Mouse (Mus musculus) adrenal gland, adult 18-20 months (tissue): Measurements from ENCODE around the gene Lpxn. TPM values are rescaled to one million over a fixed set of nuclear protein-coding genes. Genes with fewer than 3 reads are reported as not detected.

Source experiments
- DNase-seq, 2 experiments: peaks; one replicate each; pipeline ENCODE4 v3.0.0; 2021 to 2022; ENCODE audit warnings: low spot score in 2 of 2
- total RNA-seq, 2 experiments: library from RNA; stranded (reverse); gene quantifications; 1 replicate in 1 of 2; 2 replicates in 1 of 2; pipeline ENCODE4 v1.2.3; 2021

Gene Lpxn
- total RNA-seq, 2 experiments from 2014 or later: 2.1 to 4.1 TPM

GRCm38 (mm10) chr19:12802830-12803229, 6.8 kb downstream of the Lpxn start:
- no peak for DNase-seq

GRCm38 (mm10) chr19:12804237-12804636, 8.2 kb downstream of the Lpxn start:
- no peak for DNase-seq

GRCm38 (mm10) chr19:12805730-12806129, 9.7 kb downstream of the Lpxn start:
- no peak for DNase-seq

- no peak for DNase-seq
Measured at GRCm38 (mm10) chr19:12806214-12806613, 10.2 kb downstream of the Lpxn start.

DNA sequence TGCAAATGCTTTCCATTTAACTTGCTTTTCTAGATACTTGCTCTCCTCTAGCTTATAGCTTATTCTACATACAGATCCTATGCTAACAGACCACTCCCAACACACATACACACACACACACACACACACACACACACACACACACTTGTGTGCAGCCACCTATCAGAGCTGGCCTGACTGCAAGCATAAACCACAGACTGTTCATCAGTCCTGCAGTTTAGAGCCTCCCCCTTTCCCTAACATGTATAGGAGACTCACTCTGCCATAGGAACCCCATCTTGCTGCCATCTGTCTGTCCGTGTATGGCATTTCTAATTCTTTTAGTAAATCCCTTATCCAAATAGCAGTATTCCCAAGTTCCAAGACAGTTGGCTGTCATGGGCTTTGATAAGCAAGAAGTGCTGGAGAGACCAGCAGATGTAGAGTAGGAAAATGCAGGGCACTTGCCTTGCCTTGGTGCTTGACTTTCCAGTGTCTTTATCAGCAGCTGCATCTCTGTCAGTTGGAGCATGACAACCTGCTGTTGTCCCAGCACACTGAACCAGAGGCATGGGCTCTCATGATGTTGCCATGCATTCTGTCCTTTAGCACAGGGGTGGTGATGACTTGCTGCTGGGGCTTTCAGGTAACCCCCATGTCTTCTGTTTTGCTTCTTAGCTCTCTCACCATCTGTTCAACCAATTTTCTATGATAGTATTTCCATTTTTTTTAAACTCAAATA, 16.8 kb downstream of the Lpxn start:
- DNase-seq: no peak

GRCm38 (mm10) chr19:12813883-12814282, 17.9 kb downstream of the Lpxn start:
- no peak for DNase-seq

- no peak for DNase-seq
Measured at GRCm38 (mm10) chr19:12818507-12818906, 22.5 kb downstream of the Lpxn start.

DNA sequence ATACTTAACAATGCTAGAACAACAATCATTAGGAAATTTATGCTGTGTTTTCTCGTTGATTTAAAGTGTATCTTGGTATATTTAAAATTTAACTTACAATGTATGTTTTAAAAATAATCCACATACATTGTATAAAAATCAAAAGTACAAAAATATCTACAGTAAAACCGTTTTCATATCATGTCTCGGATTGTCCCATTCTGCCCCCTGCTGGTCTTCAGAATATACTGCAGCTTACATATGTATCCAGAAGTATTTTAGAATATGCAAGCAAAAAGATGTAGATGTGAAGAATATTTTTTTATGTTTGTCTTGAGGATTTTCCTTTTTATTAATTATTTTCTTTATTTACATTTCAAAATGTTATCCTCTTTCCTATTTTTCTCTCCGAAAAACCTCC, 24.4 kb downstream of the Lpxn start:
- DNase-seq: no peak

DNA sequence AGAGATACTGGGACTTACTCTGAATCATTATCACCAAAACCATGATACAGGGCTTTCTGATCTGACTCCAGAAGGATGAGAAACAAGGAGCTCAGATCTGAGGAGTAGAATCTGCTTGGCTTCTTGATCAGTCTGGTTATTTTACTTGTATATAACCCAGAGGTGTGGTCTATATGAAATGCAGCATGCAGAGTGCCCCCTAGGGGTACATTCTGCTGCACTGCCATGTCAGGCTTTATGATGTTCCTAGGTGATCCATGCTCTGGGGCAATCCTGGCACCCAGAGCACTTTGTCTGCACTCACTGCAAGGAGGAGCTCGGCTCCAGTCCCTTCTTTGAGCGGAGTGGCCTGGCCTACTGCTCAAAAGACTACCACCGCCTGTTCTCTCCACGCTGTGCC, 28.6 kb downstream of the Lpxn start:
- DNase-seq: no peak

- no peak for DNase-seq
Measured at GRCm38 (mm10) chr19:12830823-12831430, 34.9 kb downstream of the Lpxn start.

- DNase-seq: no peak
Measured at GRCm38 (mm10) chr19:12831559-12831958, 35.6 kb downstream of the Lpxn start.

- no peak for DNase-seq
Measured at GRCm38 (mm10) chr19:12833625-12834024, 37.6 kb downstream of the Lpxn start.

DNA sequence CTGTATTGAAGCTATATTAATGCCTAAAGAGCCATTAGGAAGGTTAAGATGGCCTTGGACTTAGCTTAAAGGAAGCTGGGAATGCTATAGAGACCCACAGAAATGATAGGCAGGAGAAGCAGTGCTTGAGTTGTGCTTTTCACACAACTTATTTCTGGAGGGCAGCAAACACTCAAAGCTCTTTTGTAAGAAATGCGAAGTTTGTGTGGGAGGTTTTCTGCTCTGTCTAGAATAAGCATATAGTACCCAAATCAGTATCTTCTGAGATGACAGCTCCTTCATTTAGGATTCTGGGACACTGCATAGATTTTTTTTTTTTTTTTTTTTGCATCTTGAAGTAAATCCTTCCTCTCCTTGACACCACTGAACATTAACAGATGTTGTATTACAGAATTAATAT, 42.5 kb downstream of the Lpxn start:
- DNase-seq: no peak

DNA sequence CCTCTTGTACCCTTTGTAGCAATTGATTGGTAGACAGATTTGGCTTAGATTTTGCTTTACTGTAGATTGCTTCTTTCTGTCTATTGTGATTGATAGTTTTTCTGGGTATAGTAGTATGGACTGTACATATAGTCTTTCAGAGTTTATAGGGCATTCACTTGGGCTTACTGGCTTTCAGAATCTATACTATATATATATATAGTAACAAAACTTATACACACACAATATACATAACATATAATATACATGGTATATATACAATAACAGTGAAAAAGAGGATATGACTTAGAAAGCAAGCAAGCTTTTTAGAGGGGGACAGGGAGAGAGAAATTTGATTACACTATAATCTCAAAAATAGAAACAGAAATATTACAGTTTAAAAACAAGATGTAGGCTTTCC, 50.4 kb downstream of the Lpxn start, which contains the start of gene Gm5244:
TSS of gene Gm5244 (plus strand) at position 301 of the 400 bp plus-strand sequence.
- no peak for DNase-seq

- no peak for DNase-seq
Measured at GRCm38 (mm10) chr19:12856983-12857382, 61.0 kb downstream of the Lpxn start, which contains the start of gene Olfr1444. TSS of gene Olfr1444 (plus strand) at chr19:12857283.

Other genes starting within 250 kb of the Lpxn start
- gene Gm4952, start 196.2 kb upstream of the Lpxn start, total RNA-seq: not detected
- under 1 TPM in 1 of 2 experiments, not detected in 1; 0.17 TPM for gene Glyat, start 162.9 kb upstream of the Lpxn start, total RNA-seq
- not detected for gene Olfr1442, start 125.8 kb upstream of the Lpxn start, total RNA-seq
- gene Olfr1443, start 118.1 kb upstream of the Lpxn start, total RNA-seq: not detected
- gene Keg1, start 100.4 kb upstream of the Lpxn start, total RNA-seq: under 1 TPM in 1 of 2 experiments, not detected in 1; 0.60 TPM
- 1 to 10 TPM; 2.2 to 2.5 TPM for gene Cntf, start 30.6 kb upstream of the Lpxn start, total RNA-seq
- 10 to 100 TPM; 79.5 to 80.1 TPM for gene Zfp91, start 67 bp upstream of the Lpxn start, total RNA-seq
- gene Gm5244, start 50.5 kb downstream of the Lpxn start, total RNA-seq: not detected
- not detected for gene Olfr1444, start 61.1 kb downstream of the Lpxn start, total RNA-seq
- not detected for gene Olfr1445, start 87.7 kb downstream of the Lpxn start, total RNA-seq
- gene Olfr1446, start 97.3 kb downstream of the Lpxn start, total RNA-seq: not detected
- gene Olfr1447, start 107.5 kb downstream of the Lpxn start, total RNA-seq: not detected
- not detected for gene Olfr1448, start 128.2 kb downstream of the Lpxn start, total RNA-seq
- not detected for gene Olfr1449, start 134.6 kb downstream of the Lpxn start, total RNA-seq
- gene Olfr1450, start 154.1 kb downstream of the Lpxn start, total RNA-seq: not detected
- gene Olfr1451, start 198.8 kb downstream of the Lpxn start, total RNA-seq: not detected
- not detected for gene Olfr1453, start 232.1 kb downstream of the Lpxn start, total RNA-seq